Mouse (Mus musculus) naive thymus-derived CD4-positive, alpha-beta T cell, adult 5 months (primary cell): ENCODE measurements around the gene As3mt. TPM values are rescaled to one million over a fixed set of nuclear protein-coding genes. Genes with fewer than 3 reads are reported as not detected.

Source experiments
- polyA plus RNA-seq: library from polyadenylated mRNA; unstranded; fragments of 100-300 nt; shearing (Covaris generic); gene quantifications from one replicate; pipeline ENCODE4 v1.2.1, GENCODE M21; 2017

Gene As3mt
- polyA plus RNA-seq, result 6.7 TPM

DNA sequence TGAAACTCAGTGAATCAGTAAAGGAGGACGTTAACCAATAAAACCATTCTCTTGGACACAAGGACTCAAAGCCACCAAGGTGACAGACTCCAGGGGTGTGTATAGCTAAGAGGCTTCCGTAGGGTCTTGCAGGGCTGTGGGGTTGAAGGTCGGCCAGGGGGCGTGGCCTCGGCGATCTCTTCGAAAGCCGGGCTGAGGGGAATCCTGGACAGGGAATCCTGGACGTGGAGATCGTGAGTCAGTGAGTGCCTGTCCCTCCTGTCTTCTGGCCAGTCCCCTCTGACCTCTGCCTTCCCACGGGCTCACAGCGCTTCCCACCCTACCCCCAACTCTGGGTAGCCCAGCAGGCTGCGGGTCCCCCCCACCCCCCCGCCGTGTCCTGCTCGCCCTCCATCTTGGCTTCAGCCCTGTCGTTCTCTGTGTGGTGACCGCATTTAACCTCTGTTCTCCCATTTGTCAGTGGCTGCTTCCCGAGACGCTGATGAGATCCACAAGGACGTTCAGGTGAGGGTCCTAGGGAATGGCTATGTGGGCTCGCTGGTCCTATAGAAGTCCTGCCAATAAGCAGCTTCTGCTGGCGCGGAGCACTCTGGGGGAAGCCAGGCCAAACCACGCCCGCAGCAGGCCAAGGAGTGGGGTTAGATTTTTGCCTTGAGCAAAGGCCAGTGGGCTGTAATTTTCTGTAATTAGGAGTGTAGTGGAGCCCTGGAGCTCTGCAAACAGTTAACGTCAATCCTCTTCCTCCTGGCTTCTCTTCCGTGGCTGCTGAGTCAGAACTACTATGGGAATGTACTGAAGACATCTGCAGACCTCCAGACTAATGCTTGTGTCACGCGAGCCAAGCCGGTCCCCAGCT, at the start of gene As3mt:
Gene As3mt (plus strand): TSS at position 163 of the 856 bp plus-strand sequence.

DNA sequence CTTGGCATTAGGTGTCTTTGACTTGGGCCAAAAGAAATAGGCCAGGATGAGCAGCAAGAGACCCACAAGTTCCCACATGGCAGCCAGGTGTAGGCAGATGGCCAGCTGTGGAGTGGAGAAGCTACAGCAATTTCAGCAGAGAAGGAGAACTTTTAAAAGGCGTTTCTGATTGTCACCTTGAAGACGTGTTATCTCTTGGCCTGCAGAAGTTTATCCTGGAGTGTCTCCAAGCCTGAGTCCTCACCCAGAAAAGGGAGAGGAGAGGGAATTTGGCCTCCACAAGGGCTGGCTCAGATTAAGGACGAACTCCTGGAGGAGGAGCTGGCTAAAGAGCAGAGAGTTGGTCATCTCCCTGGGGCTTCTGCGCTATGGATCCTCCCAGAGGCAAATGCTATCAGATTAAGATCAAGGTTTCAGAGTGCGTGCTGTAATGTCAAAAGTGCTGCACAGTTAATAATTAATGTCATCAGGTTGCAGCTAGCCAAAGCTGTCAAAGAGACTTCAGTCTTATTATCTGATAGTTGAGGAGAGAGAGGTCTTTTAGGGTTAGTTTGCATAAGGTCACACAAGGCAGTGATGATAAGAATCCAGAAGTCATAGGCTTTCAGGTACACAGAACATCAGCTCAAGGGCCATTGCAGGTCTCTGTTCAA, 34.4 kb upstream of the As3mt start, which contains the start of gene Cyp17a1:
Gene Cyp17a1 (minus strand): TSS at position 407 of the 653 bp plus-strand sequence.

GRCm38 (mm10) chr19:46689460-46690372, 17.5 kb upstream of the As3mt start, which contains the start of gene Borcs7:
Borcs7 (plus strand) TSS chr19:46689906.

DNA sequence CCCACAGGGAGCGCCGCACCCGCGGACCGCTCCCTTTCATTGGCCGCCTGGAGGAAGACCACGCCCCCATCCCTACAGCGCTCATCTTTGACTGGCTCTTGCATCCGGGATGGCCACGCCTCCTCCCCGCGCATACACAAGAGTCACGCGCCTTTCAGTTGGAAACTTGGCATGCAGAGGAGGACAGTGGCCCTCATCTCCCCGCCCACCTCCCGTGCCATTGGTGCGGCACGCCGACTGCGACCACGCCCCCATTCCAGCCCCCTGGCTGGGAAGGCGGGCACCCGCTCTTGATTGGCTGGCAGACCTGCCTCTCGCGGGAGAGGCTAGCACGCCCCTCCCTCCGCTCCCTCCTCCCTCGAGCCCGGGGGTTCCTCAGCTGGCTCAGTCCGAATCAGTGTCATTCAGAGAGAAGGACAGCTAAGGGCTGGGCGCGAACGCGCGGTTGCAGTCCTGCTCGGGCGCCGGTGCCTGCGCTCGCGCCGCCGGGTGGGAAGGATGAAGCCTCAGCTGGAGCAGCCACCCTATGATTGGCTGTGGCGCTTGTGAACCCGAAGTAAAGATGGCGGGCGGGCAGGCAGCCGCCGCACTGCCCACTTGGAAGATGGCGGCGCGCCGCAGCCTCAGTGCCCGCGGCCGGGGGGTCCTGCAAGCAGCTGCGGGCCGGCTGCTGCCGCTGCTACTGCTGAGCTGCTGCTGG, 54.1 kb downstream of the As3mt start, which contains the start of gene Cnnm2:
Gene Cnnm2 (plus strand): TSS at position 350 of the 700 bp plus-strand sequence.

Other genes with a start within 250 kb of the As3mt start
- 55.7 TPM for gene Trim8, start 205.8 kb upstream of the As3mt start, polyA plus RNA-seq
- 11.1 TPM for gene Arl3, start 134.3 kb upstream of the As3mt start, polyA plus RNA-seq
- 13.0 TPM for gene Sfxn2, start 134.1 kb upstream of the As3mt start, polyA plus RNA-seq
- 75.4 TPM for gene Wbp1l, start 108.4 kb upstream of the As3mt start, polyA plus RNA-seq
- not detected for gene Cyp17a1, start 34.3 kb upstream of the As3mt start, polyA plus RNA-seq
- gene Borcs7, start 17.6 kb upstream of the As3mt start, polyA plus RNA-seq, result 3.7 TPM
- gene Cnnm2, start 54.1 kb downstream of the As3mt start, polyA plus RNA-seq, result 5.1 TPM